Mouse (Mus musculus) activated CD4-positive, CD25-positive, alpha-beta regulatory T cell, adult 4 months (primary cell): ENCODE data around the gene Six4. TPM values are rescaled to one million over a fixed set of nuclear protein-coding genes. Genes with fewer than 3 reads are reported as not detected.
"Not testable (repeated sequence)": the region's sequence is repeated elsewhere in the genome, so short reads cannot be mapped to it uniquely, and the experiment has no call there.

Experiments
- ATAC-seq: one replicate; pipeline ENCODE4 v1.8.0; 2017
- polyA plus RNA-seq, 2 experiments: library from polyadenylated mRNA; unstranded; fragments of 100-300 nt; shearing (Covaris generic); gene quantifications; one replicate each; pipeline ENCODE4 v1.2.1; 2017

Six4 gene
- under 1 TPM in 1 of 2 experiments, not detected in 1; 0.34 TPM for polyA plus RNA-seq

GRCm38 (mm10) chr12:73113196-73113595 is at the start of gene Six4:
TSS of gene Six4 (minus strand) at chr12:73113456.
- no peak for ATAC-seq

GRCm38 (mm10) chr12:73162408-73163181 is 49.3 kb upstream of the Six4 start:
- peak; percentile 79 for ATAC-seq

GRCm38 (mm10) chr12:73160341-73160740 is 47.1 kb upstream of the Six4 start:
- no peak for ATAC-seq

GRCm38 (mm10) chr12:73154150-73154549 is 40.9 kb upstream of the Six4 start:
- ATAC-seq, result no peak

GRCm38 (mm10) chr12:73151038-73151437 is 37.8 kb upstream of the Six4 start:
- ATAC-seq, result not testable (repeated sequence)

- ATAC-seq, result no peak
Measured at GRCm38 (mm10) chr12:73147236-73147635, 34.0 kb upstream of the Six4 start.

- ATAC-seq, result no peak
Measured at GRCm38 (mm10) chr12:73140732-73141131, 27.5 kb upstream of the Six4 start.

GRCm38 (mm10) chr12:73125250-73125649 is 12.0 kb upstream of the Six4 start:
- ATAC-seq, result no peak

GRCm38 (mm10) chr12:73123093-73124041 is 10.1 kb upstream of the Six4 start, which contains the start of gene Mnat1:
TSS of gene Mnat1 (plus strand) at chr12:73123717.
- peak; percentile 55 for ATAC-seq

GRCm38 (mm10) chr12:73112326-73113087 is 749 bp downstream of the Six4 start:
- ATAC-seq, result peak; percentile 17

- no peak for ATAC-seq
Measured at GRCm38 (mm10) chr12:73111561-73112325, 1.5 kb downstream of the Six4 start.

GRCm38 (mm10) chr12:73110431-73111111 is 2.7 kb downstream of the Six4 start:
- no peak for ATAC-seq

- no peak for ATAC-seq
Measured at GRCm38 (mm10) chr12:73107821-73108220, 5.4 kb downstream of the Six4 start.

GRCm38 (mm10) chr12:73103713-73104112 is 9.5 kb downstream of the Six4 start:
- no peak for ATAC-seq

GRCm38 (mm10) chr12:73098593-73098992 is 14.7 kb downstream of the Six4 start:
- no peak for ATAC-seq

- not testable (repeated sequence) for ATAC-seq
Measured at GRCm38 (mm10) chr12:73096177-73096576, 17.1 kb downstream of the Six4 start.

- no peak for ATAC-seq
Measured at GRCm38 (mm10) chr12:73094605-73095004, 18.7 kb downstream of the Six4 start.

GRCm38 (mm10) chr12:73094189-73094588 is 19.1 kb downstream of the Six4 start:
- no peak for ATAC-seq

- no peak for ATAC-seq
Measured at GRCm38 (mm10) chr12:73090672-73091335, 22.5 kb downstream of the Six4 start.

- no peak for ATAC-seq
Measured at GRCm38 (mm10) chr12:73088911-73089310, 24.3 kb downstream of the Six4 start.

GRCm38 (mm10) chr12:73088500-73088899 is 24.8 kb downstream of the Six4 start:
- no peak for ATAC-seq
